Mouse (Mus musculus): ENCODE measurements around the gene Uhrf1bp1l. TPM values are rescaled to one million over a fixed set of nuclear protein-coding genes. Genes with fewer than 3 reads are reported as not detected.
"Not testable (repeated sequence)": the region's sequence is repeated elsewhere in the genome, so short reads cannot be mapped to it uniquely, and the experiment has no call there.

Gene Uhrf1bp1l
- polyA plus RNA-seq (2012; ENCODE audit: insufficient read depth, low replicate concordance): 4.0 and 12.3 TPM in 2 replicates

DNA sequence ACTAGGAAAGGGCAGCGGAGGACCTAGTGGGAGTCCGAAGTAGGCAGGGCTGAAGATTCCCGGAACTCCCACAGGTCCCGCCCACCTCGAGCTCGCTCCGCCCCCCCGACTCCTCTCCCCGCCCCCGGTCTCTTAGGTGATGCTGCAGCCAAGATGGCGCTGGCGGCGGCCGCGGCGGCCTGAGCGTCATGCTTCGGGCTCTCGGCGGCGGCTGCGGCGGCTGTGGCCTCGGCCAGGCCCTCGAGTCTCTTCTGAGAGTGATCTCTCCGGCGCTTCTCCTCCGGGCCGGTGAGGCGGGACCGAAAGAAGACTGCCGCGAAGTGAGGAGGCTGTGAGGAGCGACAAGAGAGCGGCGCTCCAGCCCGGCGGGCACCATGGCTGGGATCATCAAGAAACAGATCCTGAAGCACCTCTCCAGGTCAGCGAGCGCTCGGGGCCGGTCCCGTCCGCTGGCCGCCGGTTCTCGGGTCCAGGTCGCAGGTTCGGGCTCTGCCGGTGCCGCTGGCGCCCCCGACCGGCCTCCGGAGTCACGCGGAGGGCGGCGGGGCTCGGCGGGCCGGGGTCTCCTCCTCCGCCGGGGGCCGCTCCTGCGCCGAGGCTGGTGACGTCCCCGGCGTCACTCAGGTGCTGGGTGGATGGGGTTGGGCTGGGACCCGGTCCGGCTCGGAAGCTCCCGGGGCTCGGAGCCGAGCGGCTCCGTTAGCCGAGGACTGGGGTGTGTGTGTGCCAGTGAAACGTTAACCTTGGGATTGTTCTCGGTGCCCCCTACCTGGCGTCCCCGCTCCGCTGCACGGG lies at the start of gene Uhrf1bp1l:
Uhrf1bp1l (plus strand) TSS at position 121 of the 795 bp plus-strand sequence.
- no peak for TF ChIP-seq FLI1 (IDR thresholded peaks at IDR 0.05; ENCODE audit: low read length)
- TF ChIP-seq GATA1 (IDR thresholded peaks at IDR 0.05; ENCODE audit: borderline replicate concordance, low read length): no peak
- H3K4me3 ChIP-seq (replicated peaks): peak within 1 kb of the TSS; percentile 97
- H3K9me3 ChIP-seq: no peaks in the 10 kb centered on the region
- H3K36me3 ChIP-seq (replicated peaks; ENCODE audit: low read length): peaks cover 33% of the 10 kb centered on the region
- H3K27me3 ChIP-seq (replicated peaks): no peaks in the 10 kb centered on the region
- H3K4me1 ChIP-seq: peaks cover 72% of the 10 kb centered on the region

DNA sequence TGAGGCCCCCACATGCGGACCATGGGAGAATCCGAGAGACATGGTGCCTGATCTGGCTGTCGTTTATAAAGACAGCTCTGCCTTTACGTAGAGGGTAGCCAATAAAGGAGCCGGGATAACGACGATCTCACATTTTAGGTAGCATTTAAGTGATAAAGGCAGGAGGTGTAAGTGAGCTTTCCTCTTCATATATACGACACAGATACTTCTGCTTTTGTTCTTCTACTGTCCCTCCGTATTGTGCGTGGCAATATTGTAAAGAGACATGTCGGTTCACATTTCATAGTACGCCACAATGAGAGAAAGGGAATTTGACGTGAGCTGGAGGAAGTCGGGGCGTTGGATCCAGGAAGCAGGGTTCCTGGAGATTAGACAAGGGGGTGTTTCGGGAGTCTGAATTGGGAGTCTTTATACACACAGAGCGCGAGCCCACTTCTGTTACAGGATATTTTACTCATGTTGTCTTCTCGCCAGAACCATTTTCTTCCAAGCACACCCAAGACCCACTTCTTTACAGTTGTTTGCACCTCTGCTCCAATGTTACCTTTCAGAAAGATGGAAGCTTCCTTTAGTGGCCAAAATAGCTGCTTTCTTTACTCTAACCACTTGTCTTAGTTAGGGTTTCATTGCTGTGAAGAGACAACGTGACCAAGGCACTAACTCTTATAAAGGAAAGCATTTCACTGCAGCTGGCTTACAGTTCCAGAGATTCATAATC lies 49.4 kb upstream of the Uhrf1bp1l start:
- H3K36me3 ChIP-seq (replicated peaks; ENCODE audit: low read length): peaks cover 27% of the 10 kb centered on the region
- peaks cover 9% of the 10 kb centered on the region; the same call in 1 of the 2 replicates for H3K9me3 ChIP-seq
- no peaks in the 10 kb centered on the region for H3K27me3 ChIP-seq (replicated peaks)
- TF ChIP-seq GATA1 (IDR thresholded peaks at IDR 0.05; ENCODE audit: borderline replicate concordance, low read length) (peak; percentile 22; the same call in 1 of the 3 replicates), FLI1 (IDR thresholded peaks at IDR 0.05; ENCODE audit: low read length) (no peak)
- peak overlapping the region; percentile 87 for H3K4me3 ChIP-seq (replicated peaks)
- H3K4me1 ChIP-seq: peaks cover 51% of the 10 kb centered on the region

DNA sequence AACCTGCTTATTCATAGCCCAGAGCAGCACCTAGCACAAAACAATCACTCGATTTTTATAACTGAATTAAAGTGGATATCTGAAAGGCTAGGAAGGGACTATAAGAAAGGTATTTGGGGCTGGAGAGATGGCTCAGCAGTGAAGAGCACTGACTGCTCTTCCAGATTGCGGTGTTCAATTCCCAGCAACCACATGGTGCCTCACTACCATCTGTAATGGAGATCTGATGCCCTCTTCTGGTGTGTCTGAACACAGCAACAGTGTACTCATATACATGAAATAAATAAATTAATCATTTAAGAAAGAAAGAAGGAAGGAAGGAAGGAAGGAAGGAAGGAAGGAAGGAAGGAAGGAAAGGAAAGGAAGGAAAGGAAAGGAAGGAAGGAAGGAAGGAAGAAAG lies 48.5 kb upstream of the Uhrf1bp1l start:
- Histone ChIP-seq H3K36me3 (replicated peaks; ENCODE audit: low read length) (peaks cover 19% of the 10 kb centered on the region), H3K4me1 (peaks cover 42% of the 10 kb centered on the region), H3K4me3 (replicated peaks) (peak overlapping the region; percentile 76)
- not testable (repeated sequence) for H3K9me3 ChIP-seq; H3K27me3 ChIP-seq (replicated peaks)

DNA sequence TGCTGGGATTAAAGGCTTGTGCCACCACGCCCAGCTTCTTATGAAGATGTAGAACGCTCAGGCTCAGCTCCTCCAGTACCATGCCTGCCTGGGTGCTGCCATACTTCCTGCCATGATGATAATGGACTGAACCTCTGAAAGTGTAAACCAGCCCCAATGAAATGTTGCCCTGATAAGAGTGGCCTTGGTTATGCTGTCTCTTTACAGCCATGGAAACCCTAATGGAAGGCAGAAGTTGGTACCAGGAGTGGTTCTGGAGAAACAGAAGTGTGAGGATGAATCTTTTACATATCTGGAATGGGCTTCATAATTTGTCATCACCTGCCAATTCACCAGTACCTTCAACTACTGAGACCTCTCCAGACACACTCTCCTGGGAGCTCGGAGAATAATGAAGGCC lies 46.8 kb upstream of the Uhrf1bp1l start:
- Histone ChIP-seq H3K4me1 (peaks cover 43% of the 10 kb centered on the region), H3K27me3 (replicated peaks) (no peaks in the 10 kb centered on the region), H3K9me3 (no peaks in the 10 kb centered on the region), H3K4me3 (replicated peaks) (no peak overlapping the region), H3K36me3 (replicated peaks; ENCODE audit: low read length) (peaks cover 5% of the 10 kb centered on the region)
- TF ChIP-seq GATA1 (IDR thresholded peaks at IDR 0.05; ENCODE audit: borderline replicate concordance, low read length): no peak
- no peak for TF ChIP-seq FLI1 (IDR thresholded peaks at IDR 0.05; ENCODE audit: low read length)

DNA sequence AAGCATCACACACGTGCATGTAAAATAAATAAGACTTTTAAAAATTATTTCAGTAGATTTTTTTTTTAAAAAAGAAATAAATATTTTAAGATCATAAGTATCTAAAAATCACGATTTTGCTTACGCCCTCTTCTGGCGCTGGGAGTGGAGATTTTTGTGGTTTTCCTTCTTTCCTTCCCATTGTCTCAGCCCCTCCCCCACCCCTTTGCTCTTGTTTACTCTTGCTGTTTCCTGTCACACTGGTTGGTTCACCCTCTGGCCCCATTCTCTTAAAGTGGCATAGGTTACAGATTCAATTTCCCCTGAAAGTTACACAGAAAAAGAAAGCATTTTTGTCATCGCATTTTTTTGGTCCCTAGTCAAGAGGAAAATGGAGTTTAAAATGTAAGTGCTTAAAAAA lies 41.7 kb upstream of the Uhrf1bp1l start:
- Histone ChIP-seq H3K36me3 (replicated peaks; ENCODE audit: low read length) (no peaks in the 10 kb centered on the region), H3K4me3 (replicated peaks) (no peak overlapping the region), H3K9me3 (no peaks in the 10 kb centered on the region), H3K4me1 (peaks cover 8% of the 10 kb centered on the region), H3K27me3 (replicated peaks) (no peaks in the 10 kb centered on the region)
- no peak for TF ChIP-seq FLI1 (IDR thresholded peaks at IDR 0.05; ENCODE audit: low read length)
- TF ChIP-seq GATA1 (IDR thresholded peaks at IDR 0.05; ENCODE audit: borderline replicate concordance, low read length): no peak

DNA sequence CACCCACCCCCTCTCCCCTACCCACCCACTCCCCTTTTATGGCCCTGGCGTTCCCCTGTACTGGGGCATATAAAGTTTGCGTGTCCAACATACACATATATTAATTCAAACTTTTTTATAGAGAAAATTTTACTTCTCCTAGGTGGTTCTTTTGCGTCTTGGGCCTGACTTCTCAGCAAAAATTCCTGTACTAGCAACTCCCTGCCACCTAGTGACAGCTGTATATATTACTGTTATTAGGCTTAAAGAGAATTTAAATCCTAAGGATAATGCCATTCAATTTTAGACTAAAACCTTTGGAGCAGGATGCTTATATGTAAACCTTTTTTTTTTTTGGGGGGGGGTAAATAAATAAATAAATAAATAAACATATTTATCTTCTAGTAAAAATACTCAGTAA lies 37.4 kb upstream of the Uhrf1bp1l start:
- no peak overlapping the region for H3K4me3 ChIP-seq (replicated peaks)
- peaks cover 8% of the 10 kb centered on the region; the same call in 1 of the 2 replicates for H3K4me1 ChIP-seq
- H3K36me3 ChIP-seq (replicated peaks; ENCODE audit: low read length): peaks cover 19% of the 10 kb centered on the region
- no peaks in the 10 kb centered on the region for H3K27me3 ChIP-seq (replicated peaks)
- no peak for TF ChIP-seq GATA1 (IDR thresholded peaks at IDR 0.05; ENCODE audit: borderline replicate concordance, low read length)
- no peak for TF ChIP-seq FLI1 (IDR thresholded peaks at IDR 0.05; ENCODE audit: low read length)
- peaks cover 6% of the 10 kb centered on the region; the same call in 1 of the 2 replicates for H3K9me3 ChIP-seq

DNA sequence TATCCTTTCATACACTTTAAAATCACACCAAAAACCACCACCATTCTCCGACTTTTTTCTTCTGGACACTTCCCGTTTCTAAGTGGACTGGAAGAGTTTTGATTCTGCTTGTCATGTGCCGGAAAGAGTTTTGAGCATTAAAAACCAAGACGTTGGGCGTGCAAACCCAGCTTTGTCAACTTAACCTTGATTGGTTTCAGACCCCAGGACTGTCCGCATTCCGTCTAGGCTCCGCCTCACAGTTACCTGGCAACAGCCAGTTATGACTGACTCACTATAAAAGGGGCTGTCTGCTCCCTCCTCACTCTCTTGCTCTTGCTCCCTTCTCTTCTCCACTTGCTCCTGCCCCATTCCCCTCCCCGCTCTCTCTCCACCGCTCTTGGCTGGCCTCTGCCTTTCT lies 36.1 kb upstream of the Uhrf1bp1l start:
- Histone ChIP-seq H3K4me3 (replicated peaks) (no peak overlapping the region), H3K36me3 (replicated peaks; ENCODE audit: low read length) (peaks cover 32% of the 10 kb centered on the region), H3K9me3 (peaks cover 6% of the 10 kb centered on the region; the same call in 1 of the 2 replicates), H3K4me1 (0 out of 2 replicates have a peak, but pooled peaks cover 7% of the 10 kb centered on the region), H3K27me3 (replicated peaks) (no peaks in the 10 kb centered on the region)
- TF ChIP-seq FLI1 (IDR thresholded peaks at IDR 0.05; ENCODE audit: low read length): no peak
- no peak for TF ChIP-seq GATA1 (IDR thresholded peaks at IDR 0.05; ENCODE audit: borderline replicate concordance, low read length)

DNA sequence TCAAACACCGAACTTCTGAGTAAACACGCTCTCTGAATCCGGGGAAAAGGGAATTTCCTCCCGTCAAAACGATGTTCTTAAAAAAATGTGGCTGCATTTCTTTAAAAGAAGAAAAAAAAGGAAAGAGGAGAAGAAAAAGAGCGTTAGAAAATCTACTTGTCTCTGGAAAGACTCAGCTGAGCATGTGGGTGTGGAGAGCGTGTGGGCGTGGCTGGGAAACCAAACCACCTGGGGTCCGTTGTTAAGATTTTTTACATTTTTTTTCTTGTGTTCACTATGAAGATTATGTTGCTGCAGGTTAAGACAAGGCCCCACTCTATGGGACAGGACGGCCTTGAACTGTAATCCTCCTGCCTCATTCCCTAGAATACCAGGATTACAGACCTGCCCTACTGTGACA lies 29.9 kb upstream of the Uhrf1bp1l start:
- Histone ChIP-seq H3K36me3 (replicated peaks; ENCODE audit: low read length) (peaks cover 80% of the 10 kb centered on the region), H3K4me3 (replicated peaks) (no peak overlapping the region), H3K9me3 (peaks cover 6% of the 10 kb centered on the region; the same call in 1 of the 2 replicates), H3K4me1 (0 out of 2 replicates have a peak, but pooled peaks cover 3% of the 10 kb centered on the region), H3K27me3 (replicated peaks) (no peaks in the 10 kb centered on the region)
- TF ChIP-seq FLI1 (IDR thresholded peaks at IDR 0.05; ENCODE audit: low read length) (no peak), GATA1 (IDR thresholded peaks at IDR 0.05; ENCODE audit: borderline replicate concordance, low read length) (no peak)

DNA sequence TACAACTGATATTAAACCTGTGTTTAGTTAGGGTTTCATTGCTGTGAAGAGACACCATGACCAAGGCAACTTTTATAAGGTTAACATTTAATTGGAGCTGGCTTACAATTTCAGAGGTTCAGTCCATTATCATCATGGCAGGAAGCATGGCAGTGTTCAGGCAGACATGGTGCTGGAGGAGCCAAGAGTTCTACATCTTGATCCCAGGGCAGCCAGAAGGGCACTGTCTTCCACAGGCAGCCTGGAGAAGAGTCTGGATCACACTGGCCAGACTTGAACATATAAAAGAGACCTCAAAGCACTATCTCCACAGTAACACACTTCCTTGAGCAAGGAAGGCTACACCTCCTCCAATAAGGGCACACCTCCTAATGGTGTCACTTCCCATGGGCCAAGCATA lies 24.5 kb upstream of the Uhrf1bp1l start:
- no peaks in the 10 kb centered on the region for H3K27me3 ChIP-seq (replicated peaks)
- H3K4me1 ChIP-seq: peaks cover 4% of the 10 kb centered on the region; the same call in 1 of the 2 replicates
- TF ChIP-seq FLI1 (IDR thresholded peaks at IDR 0.05; ENCODE audit: low read length) (no peak), GATA1 (IDR thresholded peaks at IDR 0.05; ENCODE audit: borderline replicate concordance, low read length) (no peak)
- H3K4me3 ChIP-seq (replicated peaks): no peak overlapping the region
- H3K9me3 ChIP-seq: peaks cover 7% of the 10 kb centered on the region
- peaks cover 84% of the 10 kb centered on the region for H3K36me3 ChIP-seq (replicated peaks; ENCODE audit: low read length)

DNA sequence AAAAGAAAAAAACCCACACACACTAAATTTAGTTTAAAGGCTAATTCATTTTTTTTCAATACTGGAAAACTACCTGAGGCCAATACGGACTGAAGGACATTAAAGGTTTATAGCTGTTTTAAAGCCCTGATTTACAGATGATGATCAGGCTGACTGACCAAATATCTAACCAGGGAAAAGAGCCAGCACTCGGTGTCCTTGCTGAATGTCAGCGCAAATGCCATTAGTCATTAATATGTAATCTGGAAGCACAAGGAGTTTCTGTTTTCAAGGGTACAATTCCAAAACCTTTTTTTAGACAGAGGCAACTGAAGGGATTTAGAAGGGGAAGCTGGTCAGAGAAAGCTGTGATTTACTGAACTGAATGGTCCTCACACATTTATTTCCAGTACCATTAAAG lies 24.0 kb upstream of the Uhrf1bp1l start:
- Histone ChIP-seq H3K36me3 (replicated peaks; ENCODE audit: low read length) (peaks cover 83% of the 10 kb centered on the region), H3K27me3 (replicated peaks) (no peaks in the 10 kb centered on the region), H3K4me3 (replicated peaks) (no peak overlapping the region), H3K9me3 (peaks cover 7% of the 10 kb centered on the region), H3K4me1 (peaks cover 4% of the 10 kb centered on the region; the same call in 1 of the 2 replicates)
- TF ChIP-seq GATA1 (IDR thresholded peaks at IDR 0.05; ENCODE audit: borderline replicate concordance, low read length): no peak
- TF ChIP-seq FLI1 (IDR thresholded peaks at IDR 0.05; ENCODE audit: low read length): no peak
